8 mouse cellular contexts compared by ENCODE assay signal in genomic region chr5:136555703-136556102, GRCm38 (mm10). TPM values are rescaled to one million over a fixed set of nuclear protein-coding genes. Genes with fewer than 3 reads are reported as not detected.
DNase-seq lines count a peak whose midpoint lies in the region; TF ChIP-seq lines count a peak whose summit lies in the region.

No protein-coding gene starts in this region.

- TF ChIP-seq CTCF in brain, embryonic 14.5 days (IDR thresholded peaks at IDR 0.05; ENCODE audit: borderline replicate concordance, extremely low read depth, insufficient read depth, insufficient read length): no peak

- TF ChIP-seq POLR2A in brain, embryonic 14.5 days (IDR thresholded peaks at IDR 0.05; ENCODE audit: borderline replicate concordance, extremely low read depth, insufficient read depth, insufficient read length, poor library complexity, severe bottlenecking): no peak

- peak; percentile 96 for DNase-seq in heart, adult 11 months
- no peak for DNase-seq in heart, adult 8-10 months (ENCODE audit: low spot score)
- DNase-seq in 3T3-L1 (ENCODE audit: low read depth, low spot score): peak; percentile 91
- DNase-seq in brain, embryonic 14.5 days (ENCODE audit: low read depth): peak; percentile 72
- DNase-seq in gastrocnemius, postnatal 14 days: peak; percentile 70
- DNase-seq in kidney, adult 9 months: peak; percentile 70
- DNase-seq in lung, postnatal 14 days: peak; percentile 83
- peak; percentile 74 for DNase-seq in urinary bladder, postnatal 14 days (ENCODE audit: low spot score)

- intact Hi-C loops in gastrocnemius, postnatal 14 days (cut with DNase I; ENCODE audit: low total_unique reads): no loop called here

RNA-seq across cellular contexts. Expression of gene Cux1, which starts 11.6 kb away (rescaled TPM):
- 100 to 1,000 TPM in 1 of 4 experiments, 10 to 100 TPM in 3; 79.3 to 102 (median 88.5) TPM for total RNA-seq in heart, adult 8-10 months (2022)
- polyA plus RNA-seq in brain, embryonic 14.5 days (2012; rRNA removed): 73.3 and 92.0 TPM in 2 replicates
- 10 to 100 TPM; 66.0 to 68.2 TPM for total RNA-seq in gastrocnemius, postnatal 14 days (2021)
